Mouse (Mus musculus) T-helper 17 cell (primary cell): ENCODE measurements at regions not wholly inside any gene's neighbourhood (a gene's known extent, or its start where the extent isn't known, plus 50 kb on each side); places are given as distances from the start of the nearest gene placed in this dataset.

Source experiments
- in situ Hi-C, 2 experiments: fragments of 300-600 bp; cut with MboI, MseI; formaldehyde crosslinking; loops; 1 replicate in 1 of 2; 2 replicates in 1 of 2; pipeline ENCODE4 v1.15.1; 2025; ENCODE audit warnings: high pct_unique_total_duplicates in 2 of 2

GRCm38 (mm10) chr2:167760681-167761403, 71.2 kb upstream of the Tmem189 start:
- in situ Hi-C loops: no loop called here

DNA sequence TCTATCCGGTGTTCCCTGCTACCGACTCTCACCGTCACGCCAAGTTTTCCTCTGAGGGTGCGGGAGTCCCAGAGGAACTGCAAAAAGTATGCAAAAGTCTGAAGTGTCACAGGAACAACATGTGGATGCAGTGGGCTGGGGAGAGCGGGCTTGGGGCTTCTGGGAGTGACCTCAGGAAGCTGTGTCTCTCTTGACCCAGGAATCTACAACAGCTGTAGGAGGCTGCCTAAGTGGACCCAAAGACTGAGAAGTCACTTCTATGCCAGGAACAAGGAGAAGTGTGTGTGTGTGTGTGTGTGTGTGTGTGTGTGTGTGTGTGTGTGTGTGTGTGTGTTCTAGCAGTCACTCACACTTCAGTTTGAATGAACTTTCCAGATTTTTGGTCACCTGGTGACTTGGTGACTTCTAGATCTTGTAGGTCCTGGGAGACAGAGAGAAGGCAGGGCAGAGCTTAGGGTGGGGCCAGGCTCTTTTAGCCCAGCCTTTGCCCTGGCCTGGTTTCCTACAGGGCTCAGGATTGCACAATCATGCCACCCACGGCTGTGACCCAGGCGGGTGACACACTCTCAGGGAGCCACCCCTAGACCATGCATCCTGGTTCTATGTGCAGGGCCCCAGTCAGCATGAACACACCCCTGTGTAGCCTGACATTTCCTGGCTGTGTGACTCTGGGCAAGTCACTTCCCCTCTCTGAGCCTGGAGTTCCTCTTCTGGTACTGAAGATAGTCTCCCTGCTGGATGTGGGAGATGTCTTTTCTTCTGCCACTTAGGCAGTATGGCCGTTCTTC, 70.2 kb upstream of the Tmem189 start:
- in situ Hi-C loops: no loop called here

DNA sequence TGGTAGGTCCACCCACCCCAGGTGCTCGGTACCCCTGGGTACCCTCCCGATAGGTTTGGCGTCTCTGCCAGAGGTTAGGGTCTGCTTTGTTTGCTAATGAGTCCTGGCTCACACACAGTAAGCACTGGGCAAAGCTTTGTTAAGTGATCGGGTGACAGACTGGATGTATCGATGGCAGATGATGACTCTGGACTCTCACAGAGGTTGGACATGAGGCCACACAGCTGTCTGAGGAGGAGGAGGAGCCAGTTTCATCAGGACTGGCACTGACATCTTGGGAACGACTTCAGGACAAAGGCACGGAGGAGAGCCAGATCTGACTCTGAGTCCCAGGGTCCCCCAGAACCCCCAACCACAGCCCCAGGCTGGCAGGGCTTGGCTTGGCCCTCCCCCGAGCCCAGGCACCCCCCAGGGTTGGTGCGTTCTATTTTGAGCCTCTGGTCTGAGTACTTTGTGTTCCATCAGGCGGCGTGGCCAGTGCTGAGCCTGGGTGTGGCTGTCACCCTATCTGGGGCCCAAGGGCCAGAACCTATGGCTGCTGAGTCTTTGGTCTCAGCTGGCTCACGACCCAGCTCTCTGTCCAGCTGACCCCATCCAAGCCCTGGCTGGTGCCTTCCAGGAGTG, 67.6 kb upstream of the Tmem189 start:
- in situ Hi-C loops: no loop called here

GRCm38 (mm10) chr2:167756721-167757120, 67.1 kb upstream of the Tmem189 start:
- in situ Hi-C loops: no loop called here

GRCm38 (mm10) chr2:167754929-167755551, 65.4 kb upstream of the Tmem189 start:
- in situ Hi-C loops: no loop called here

DNA sequence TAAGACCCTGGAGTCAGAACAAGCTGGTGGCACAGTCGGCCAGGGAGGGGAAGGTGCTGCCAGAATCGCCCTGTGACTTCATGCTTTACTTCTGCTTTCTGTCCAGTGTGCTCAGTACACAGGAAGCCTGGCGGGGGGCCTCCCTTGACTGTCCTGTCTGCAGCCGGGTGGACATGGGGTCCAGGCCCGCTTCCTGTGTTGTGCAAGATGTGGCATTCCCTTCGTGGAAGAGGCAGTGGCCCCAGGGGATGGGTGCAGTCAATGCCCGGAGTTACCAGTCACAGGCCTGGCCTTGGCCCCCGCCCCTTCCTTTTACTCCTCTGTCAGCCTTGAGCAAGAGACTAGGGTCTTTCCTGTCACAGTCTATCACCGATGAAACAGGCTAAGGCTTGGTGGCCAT, 64.3 kb upstream of the Tmem189 start:
- in situ Hi-C loops: no loop called here

- in situ Hi-C loops: no loop called here
Observed at GRCm38 (mm10) chr2:167752805-167753556, 63.4 kb upstream of the Tmem189 start.

DNA sequence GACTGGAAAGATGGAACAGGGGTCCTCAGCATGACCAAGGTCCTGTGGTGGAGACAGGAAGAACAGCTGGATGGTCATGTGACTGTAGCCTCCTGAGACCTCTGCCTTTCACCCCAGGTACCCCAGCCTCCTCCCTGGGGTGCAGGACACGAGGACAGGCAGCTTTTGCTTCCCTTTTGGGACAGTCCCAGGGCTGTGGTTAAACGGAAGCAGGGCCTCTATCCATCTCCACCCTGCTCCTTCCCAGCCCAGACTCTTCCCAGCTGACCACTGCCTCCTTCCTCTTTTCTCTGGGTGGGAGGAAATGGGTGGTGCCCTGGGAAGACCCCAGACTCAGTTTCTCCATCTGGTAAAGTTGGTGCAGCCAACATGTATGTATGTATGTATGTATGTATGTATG, 62.0 kb upstream of the Tmem189 start:
- in situ Hi-C loops: no loop called here

DNA sequence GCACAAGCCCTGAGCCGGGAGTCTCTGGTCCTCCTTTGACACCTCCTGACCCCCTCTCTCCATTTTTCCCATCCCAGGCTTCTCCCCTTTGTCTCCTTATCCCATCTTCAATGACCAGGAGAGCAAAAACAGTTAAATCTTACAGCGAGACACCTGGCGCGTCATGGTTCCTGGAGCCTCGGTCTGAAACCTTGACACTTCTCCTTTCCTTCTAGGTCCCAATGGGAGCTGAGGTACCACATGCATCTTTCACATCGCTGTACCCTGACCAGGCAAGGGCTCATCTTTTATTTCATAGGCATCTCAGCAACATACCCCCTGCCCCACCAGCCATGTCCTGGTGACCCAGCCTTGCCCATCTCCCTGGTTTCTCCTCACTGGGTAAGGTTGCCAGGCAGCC, 58.7 kb upstream of the Tmem189 start:
- in situ Hi-C loops: no loop called here

DNA sequence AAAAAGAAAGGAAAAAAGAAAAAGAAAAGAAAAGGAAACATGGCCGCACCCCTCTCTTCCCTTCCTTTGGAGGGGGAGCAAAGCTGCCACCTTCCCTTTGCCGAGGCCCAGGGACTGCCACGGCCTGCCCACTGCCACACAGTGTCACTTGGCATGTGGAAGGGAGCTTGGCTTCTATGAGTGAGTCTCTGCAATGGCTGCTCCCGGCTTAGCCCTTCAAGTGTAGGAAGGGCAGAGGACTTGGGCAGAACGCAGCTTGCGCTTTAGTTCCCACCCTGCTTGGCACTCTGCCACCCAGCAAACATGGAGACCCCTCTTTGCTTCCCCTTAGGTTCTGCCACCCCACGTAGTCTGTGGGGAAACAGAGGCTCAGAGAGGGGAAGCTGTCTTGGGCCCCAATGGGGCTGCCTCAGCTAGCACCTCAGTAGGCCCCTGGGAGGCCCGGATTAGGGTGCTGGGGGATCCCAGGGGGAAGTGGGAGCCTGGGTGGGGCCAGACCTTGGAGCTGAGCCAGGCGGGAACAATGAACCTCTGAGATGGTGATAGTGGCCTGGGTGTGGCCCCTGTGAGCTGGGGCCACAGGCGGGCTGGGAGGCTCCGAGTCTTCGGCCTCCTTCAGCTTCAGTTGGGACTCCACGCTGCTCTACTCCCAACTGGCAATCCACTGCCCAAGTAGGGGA, 57.7 kb upstream of the Tmem189 start:
- in situ Hi-C loops: no loop called here

- in situ Hi-C loops: no loop called here
Observed at GRCm38 (mm10) chr2:167746344-167746743, 56.7 kb upstream of the Tmem189 start.

- in situ Hi-C loops: no loop called here
Observed at GRCm38 (mm10) chr2:167745409-167745808, 55.8 kb upstream of the Tmem189 start.

GRCm38 (mm10) chr2:167744080-167744479, 54.5 kb upstream of the Tmem189 start:
- in situ Hi-C loops: no loop called here

GRCm38 (mm10) chr2:167742479-167742878, 52.9 kb upstream of the Tmem189 start:
- in situ Hi-C loops: no loop called here

GRCm38 (mm10) chr2:167740516-167741189, 51.0 kb upstream of the Tmem189 start:
- in situ Hi-C loops: no loop called here
